Mouse (Mus musculus): ENCODE data around the gene Gm42791. TPM values are rescaled to one million over a fixed set of nuclear protein-coding genes. Genes with fewer than 3 reads are reported as not detected.

The Gm42791 gene
- polyA plus RNA-seq, 1 experiment = not detected

GRCm38 (mm10) chr5:148959068-148959990, 35.6 kb downstream of the Gm42791 start:
- Histone ChIP-seq H3K4me3 (ENCODE audit: insufficient read depth, low read depth, low read length) (peak overlapping the region; percentile 58), H3K36me3 (ENCODE audit: control insufficient read depth, insufficient read depth, low read length) (no peaks in the 10 kb centered on the region), H3K27ac (ENCODE audit: insufficient read depth, low read depth, low read length) (peak overlapping the region; percentile 97), H3K27me3 (replicated peaks; ENCODE audit: control insufficient read depth, insufficient read depth, low read length) (no peaks in the 10 kb centered on the region), H3K4me1 (ENCODE audit: control insufficient read depth, insufficient read depth, low read length) (peaks cover 15% of the 10 kb centered on the region; the same call in 1 of the 2 replicates)
- DNase-seq = peak; percentile 96
- 1% methylated on average over 39 of the region's 39 CpGs for WGBS
- peak; percentile 76 for TF ChIP-seq POLR2A (IDR thresholded peaks at IDR 0.05; ENCODE audit: low read depth, low read length)
- no peak for TF ChIP-seq CTCF (conservative IDR thresholded peaks at IDR 0.05; ENCODE audit: insufficient read depth, insufficient read length, low read depth, low read length)

- Histone ChIP-seq H3K4me1 (ENCODE audit: control insufficient read depth, insufficient read depth, low read length) (peaks cover 15% of the 10 kb centered on the region; the same call in 1 of the 2 replicates), H3K27ac (ENCODE audit: insufficient read depth, low read depth, low read length) (peak overlapping the region; percentile 88), H3K27me3 (replicated peaks; ENCODE audit: control insufficient read depth, insufficient read depth, low read length) (no peaks in the 10 kb centered on the region), H3K4me3 (ENCODE audit: insufficient read depth, low read depth, low read length) (no peak overlapping the region), H3K36me3 (ENCODE audit: control insufficient read depth, insufficient read depth, low read length) (no peaks in the 10 kb centered on the region)
- TF ChIP-seq CTCF (conservative IDR thresholded peaks at IDR 0.05; ENCODE audit: insufficient read depth, insufficient read length, low read depth, low read length) (peak; percentile 63), POLR2A (IDR thresholded peaks at IDR 0.05; ENCODE audit: low read depth, low read length) (no peak)
- 45% methylated on average over 9 of the region's 9 CpGs for WGBS
- peak; percentile 67 for DNase-seq
Measured at GRCm38 (mm10) chr5:148958355-148958754, 36.6 kb downstream of the Gm42791 start.

- TF ChIP-seq CTCF (conservative IDR thresholded peaks at IDR 0.05; ENCODE audit: insufficient read depth, insufficient read length, low read depth, low read length) (no peak), POLR2A (IDR thresholded peaks at IDR 0.05; ENCODE audit: low read depth, low read length) (no peak)
- Histone ChIP-seq H3K4me3 (ENCODE audit: insufficient read depth, low read depth, low read length) (no peak overlapping the region), H3K27ac (ENCODE audit: insufficient read depth, low read depth, low read length) (peak overlapping the region; percentile 58), H3K4me1 (ENCODE audit: control insufficient read depth, insufficient read depth, low read length) (peaks cover 15% of the 10 kb centered on the region; the same call in 1 of the 2 replicates), H3K27me3 (replicated peaks; ENCODE audit: control insufficient read depth, insufficient read depth, low read length) (no peaks in the 10 kb centered on the region), H3K36me3 (ENCODE audit: control insufficient read depth, insufficient read depth, low read length) (no peaks in the 10 kb centered on the region)
- WGBS = 62% methylated on average over 9 of the region's 9 CpGs
- DNase-seq = no peak
Measured at GRCm38 (mm10) chr5:148956898-148957535, 37.9 kb downstream of the Gm42791 start.

DNA sequence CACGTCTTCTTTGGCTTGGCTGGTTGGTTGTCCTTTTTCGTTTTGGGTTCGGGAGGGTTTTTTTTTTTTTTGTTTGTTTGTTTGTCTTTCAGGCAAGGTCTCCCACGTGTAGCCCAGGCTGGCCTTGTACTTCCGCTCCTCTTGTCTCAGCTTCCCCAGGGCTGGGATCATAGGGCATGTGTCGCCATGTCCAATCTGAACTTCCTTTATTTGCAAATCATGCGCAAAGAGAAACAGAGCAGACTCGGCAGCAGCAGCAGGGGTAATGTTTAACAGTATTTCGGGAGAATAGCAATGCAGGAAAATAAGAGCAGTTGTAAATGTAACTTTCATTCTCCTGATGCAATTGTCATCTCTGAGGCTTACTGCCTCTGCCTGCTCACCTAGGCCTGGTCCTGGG, 38.9 kb downstream of the Gm42791 start:
- TF ChIP-seq POLR2A (IDR thresholded peaks at IDR 0.05; ENCODE audit: low read depth, low read length) (no peak), CTCF (conservative IDR thresholded peaks at IDR 0.05; ENCODE audit: insufficient read depth, insufficient read length, low read depth, low read length) (no peak)
- WGBS = 56% methylated on average over 9 of the region's 9 CpGs
- H3K36me3 ChIP-seq (ENCODE audit: control insufficient read depth, insufficient read depth, low read length) = no peaks in the 10 kb centered on the region
- no peak overlapping the region for H3K4me3 ChIP-seq (ENCODE audit: insufficient read depth, low read depth, low read length)
- peaks cover 15% of the 10 kb centered on the region; the same call in 1 of the 2 replicates for H3K4me1 ChIP-seq (ENCODE audit: control insufficient read depth, insufficient read depth, low read length)
- peak; percentile 80 for DNase-seq
- H3K27ac ChIP-seq (ENCODE audit: insufficient read depth, low read depth, low read length) = peak overlapping the region; percentile 52; the same call in 1 of the 2 replicates
- H3K27me3 ChIP-seq (replicated peaks; ENCODE audit: control insufficient read depth, insufficient read depth, low read length) = no peaks in the 10 kb centered on the region

DNA sequence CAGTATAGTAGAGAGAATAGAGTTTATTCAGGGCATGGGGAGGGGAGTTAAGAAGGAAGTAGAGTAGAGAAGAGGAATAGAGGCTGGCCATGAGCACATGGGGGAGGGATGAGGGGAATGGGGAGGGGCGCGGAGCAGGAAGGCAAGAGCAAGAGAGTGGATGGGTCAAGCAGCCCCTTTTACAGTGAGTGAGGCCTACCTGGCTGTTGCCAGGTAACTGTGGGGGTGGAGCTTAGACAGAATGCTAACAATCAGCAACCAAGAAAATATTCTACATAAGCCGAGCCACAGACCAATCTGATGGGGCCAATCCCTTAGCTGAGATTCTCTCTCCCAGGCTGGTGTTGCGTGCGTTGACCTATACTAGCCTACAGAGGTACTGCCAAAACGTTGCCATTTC, 39.4 kb downstream of the Gm42791 start:
- Histone ChIP-seq H3K4me1 (ENCODE audit: control insufficient read depth, insufficient read depth, low read length) (peaks cover 13% of the 10 kb centered on the region; the same call in 1 of the 2 replicates), H3K27me3 (replicated peaks; ENCODE audit: control insufficient read depth, insufficient read depth, low read length) (no peaks in the 10 kb centered on the region), H3K4me3 (ENCODE audit: insufficient read depth, low read depth, low read length) (no peak overlapping the region), H3K27ac (ENCODE audit: insufficient read depth, low read depth, low read length) (peak overlapping the region; percentile 0; the same call in 1 of the 2 replicates), H3K36me3 (ENCODE audit: control insufficient read depth, insufficient read depth, low read length) (no peaks in the 10 kb centered on the region)
- 83% methylated on average over 6 of the region's 6 CpGs for WGBS
- TF ChIP-seq POLR2A (IDR thresholded peaks at IDR 0.05; ENCODE audit: low read depth, low read length) (no peak), CTCF (conservative IDR thresholded peaks at IDR 0.05; ENCODE audit: insufficient read depth, insufficient read length, low read depth, low read length) (no peak)
- no peak for DNase-seq

GRCm38 (mm10) chr5:148954314-148955060, 40.5 kb downstream of the Gm42791 start:
- no peak for TF ChIP-seq CTCF (conservative IDR thresholded peaks at IDR 0.05; ENCODE audit: insufficient read depth, insufficient read length, low read depth, low read length)
- no peak for TF ChIP-seq POLR2A (IDR thresholded peaks at IDR 0.05; ENCODE audit: low read depth, low read length)
- Histone ChIP-seq H3K36me3 (ENCODE audit: control insufficient read depth, insufficient read depth, low read length) (no peaks in the 10 kb centered on the region), H3K27me3 (replicated peaks; ENCODE audit: control insufficient read depth, insufficient read depth, low read length) (no peaks in the 10 kb centered on the region), H3K4me1 (ENCODE audit: control insufficient read depth, insufficient read depth, low read length) (peaks cover 10% of the 10 kb centered on the region; the same call in 1 of the 2 replicates), H3K4me3 (ENCODE audit: insufficient read depth, low read depth, low read length) (no peak overlapping the region), H3K27ac (ENCODE audit: insufficient read depth, low read depth, low read length) (peak overlapping the region; percentile 1; the same call in 1 of the 2 replicates)
- 50% methylated on average over 22 of the region's 22 CpGs for WGBS
- DNase-seq = peak; percentile 54
